Mouse (Mus musculus) MEL (cell line): ENCODE measurements at regions not wholly inside any gene's neighbourhood (a gene's known extent, or its start where the extent isn't known, plus 50 kb on each side); places are given as distances from the start of the nearest gene placed in this dataset.

Source experiments
- CTCF ChIP-seq, 3 experiments: IDR thresholded peaks in 2 of 3; conservative IDR thresholded peaks in 1 of 3; 2 replicates each; pipeline ENCODE4 v1.5.1; 2011 to 2012; ENCODE audit warnings: low read length in 3 of 3, low read depth in 2 of 3, mild to moderate bottlenecking in 2 of 3, improper control_type of control experiment in 1 of 3, inconsistent platforms in 1 of 3, mixed read lengths in 1 of 3, moderate library complexity in 1 of 3; ENCODE audit not compliant: control insufficient read depth in 1 of 3, insufficient read depth in 1 of 3, poor library complexity in 1 of 3, severe bottlenecking in 1 of 3
- EP300 ChIP-seq, 2 experiments: IDR thresholded peaks; 2 replicates each; pipeline ENCODE4 v1.6.1; 2011; ENCODE audit warnings: improper control_type of control experiment in 2 of 2, low read length in 2 of 2, low read depth in 1 of 2, mild to moderate bottlenecking in 1 of 2
- GATA1 ChIP-seq: IDR thresholded peaks from 2 replicates; pipeline ENCODE4 v1.6.1; 2011; ENCODE audit warnings: low read depth, low read length, improper control_type of control experiment
- MAX ChIP-seq: IDR thresholded peaks from 2 replicates; pipeline ENCODE4 v1.6.1; 2011; ENCODE audit warnings: low read length, improper control_type of control experiment
- POLR2A ChIP-seq, 2 experiments: IDR thresholded peaks; 2 replicates each; pipeline ENCODE4 v1.6.1; 2011 to 2012; ENCODE audit warnings: low read length in 2 of 2, mild to moderate bottlenecking in 2 of 2, control low read depth in 1 of 2, improper control_type of control experiment in 1 of 2, low read depth in 1 of 2, moderate library complexity in 1 of 2; ENCODE audit not compliant: control insufficient read depth in 1 of 2, insufficient read depth in 1 of 2, poor library complexity in 1 of 2

DNA sequence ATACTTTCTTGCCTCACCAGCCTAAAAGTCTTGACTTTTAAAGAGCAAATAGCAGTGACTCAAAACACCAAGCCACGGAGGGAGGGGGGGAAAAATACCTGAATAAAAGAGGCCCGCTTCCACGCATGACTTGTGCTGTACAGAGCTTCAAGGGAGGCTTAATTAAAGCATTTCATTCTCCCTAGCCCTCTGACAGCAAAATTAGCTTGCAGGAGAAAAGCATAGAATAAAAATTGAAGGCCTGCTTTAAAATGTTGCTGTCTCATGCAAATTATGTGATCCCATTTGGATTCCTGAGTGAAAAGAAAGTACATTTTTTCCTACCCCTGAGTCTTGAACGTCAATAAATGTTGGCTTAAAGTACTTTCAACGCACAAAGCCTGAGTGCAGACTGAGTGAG is 453.1 kb upstream of the Gulo start:
- TF ChIP-seq POLR2A (IDR thresholded peaks at IDR 0.05; ENCODE audit: control insufficient read depth in 1 of 2, insufficient read depth in 1 of 2, low read depth in 1 of 2, low read length in 2 of 2, poor library complexity in 1 of 2) (no peak), CTCF (IDR thresholded peaks at IDR 0.05 in 2 of 3, conservative IDR thresholded peaks at IDR 0.05 in 1 of 3; ENCODE audit: control insufficient read depth in 1 of 3, insufficient read depth in 1 of 3, low read depth in 2 of 3, low read length in 3 of 3, poor library complexity in 1 of 3, severe bottlenecking in 1 of 3) (no peak), MAX (no peak), GATA1 (no peak), EP300 (IDR thresholded peaks at IDR 0.05; ENCODE audit: low read depth in 1 of 2, low read length in 2 of 2) (no peak)
